Mouse (Mus musculus) gastrocnemius, postnatal 14 days (tissue): ENCODE measurements around the gene Dlx6. TPM values are rescaled to one million over a fixed set of nuclear protein-coding genes. Genes with fewer than 3 reads are reported as not detected.

ENCODE experiments used
- DNase-seq: peaks from one replicate; pipeline ENCODE4 v3.0.0; 2021; ENCODE audit warnings: mixed read lengths
- intact Hi-C: fragments of 180-260 bp; cut with DNase I; formaldehyde crosslinking; loops from one replicate; pipeline ENCODE4 v1.15.1; 2025; ENCODE audit warnings: low total_unique reads
- long read RNA-seq, 2 experiments: library from polyadenylated mRNA; stranded (forward); transcript quantifications; one replicate each; pipeline ENCODE4 v2.0.0; 2021
- total RNA-seq, 2 experiments: library from RNA; stranded (reverse); gene quantifications; 2 replicates each; pipeline ENCODE4 v1.2.3; 2021

Gene Dlx6
- total RNA-seq: not detected
- long read RNA-seq, experiment 1: 0 reads
- long read RNA-seq, experiment 2: 0 reads

GRCm38 (mm10) chr6:6863160-6863870, at the start of gene Dlx6:
Gene Dlx6, plus strand, starts transcription at chr6:6863334.
- intact Hi-C loops: no loop called here
- no peak for DNase-seq

GRCm38 (mm10) chr6:6816821-6817220, 46.3 kb upstream of the Dlx6 start:
- DNase-seq: no peak
- intact Hi-C loops: no loop called here

GRCm38 (mm10) chr6:6818036-6818788, 44.9 kb upstream of the Dlx6 start:
- no peak for DNase-seq
- intact Hi-C loops: no loop called here

GRCm38 (mm10) chr6:6819134-6819533, 44.0 kb upstream of the Dlx6 start:
- intact Hi-C loops: no loop called here
- no peak for DNase-seq

- intact Hi-C loops: no loop called here
- no peak for DNase-seq
These were observed 37.8 kb upstream of the Dlx6 start for GRCm38 (mm10) chr6:6825313-6825712.

- intact Hi-C loops: no loop called here
- no peak for DNase-seq
These were observed 36.3 kb upstream of the Dlx6 start for GRCm38 (mm10) chr6:6826861-6827260.

GRCm38 (mm10) chr6:6830446-6830845, 32.7 kb upstream of the Dlx6 start:
- intact Hi-C loops: no loop called here
- DNase-seq: no peak

- intact Hi-C loops: no loop called here
- no peak for DNase-seq
These were observed 29.8 kb upstream of the Dlx6 start for GRCm38 (mm10) chr6:6833301-6833700.

GRCm38 (mm10) chr6:6848541-6848940, 14.6 kb upstream of the Dlx6 start:
- DNase-seq: no peak
- intact Hi-C loops: no loop called here

GRCm38 (mm10) chr6:6849744-6850143, 13.4 kb upstream of the Dlx6 start:
- intact Hi-C loops: no loop called here
- no peak for DNase-seq

GRCm38 (mm10) chr6:6850324-6851060, 12.6 kb upstream of the Dlx6 start:
- DNase-seq: no peak
- intact Hi-C loops: no loop called here

GRCm38 (mm10) chr6:6851166-6851565, 12.0 kb upstream of the Dlx6 start:
- intact Hi-C loops: no loop called here
- DNase-seq: no peak

GRCm38 (mm10) chr6:6852944-6853343, 10.2 kb upstream of the Dlx6 start:
- intact Hi-C loops: no loop called here
- no peak for DNase-seq

GRCm38 (mm10) chr6:6854176-6854575, 9.0 kb upstream of the Dlx6 start:
- intact Hi-C loops: no loop called here
- no peak for DNase-seq

GRCm38 (mm10) chr6:6854902-6855745, 8.0 kb upstream of the Dlx6 start:
- intact Hi-C loops: no loop called here
- no peak for DNase-seq

GRCm38 (mm10) chr6:6855746-6856185, 7.4 kb upstream of the Dlx6 start:
- intact Hi-C loops: no loop called here
- no peak for DNase-seq

- intact Hi-C loops: no loop called here
- no peak for DNase-seq
These were observed 6.8 kb upstream of the Dlx6 start for GRCm38 (mm10) chr6:6856316-6856715.

GRCm38 (mm10) chr6:6856881-6857280, 6.3 kb upstream of the Dlx6 start:
- no peak for DNase-seq
- intact Hi-C loops: no loop called here

- DNase-seq: no peak
- intact Hi-C loops: no loop called here
These were observed 5.4 kb upstream of the Dlx6 start for GRCm38 (mm10) chr6:6857766-6858165.

GRCm38 (mm10) chr6:6858571-6858970, 4.6 kb upstream of the Dlx6 start:
- no peak for DNase-seq
- intact Hi-C loops: no loop called here
